8 mouse cellular contexts compared by ENCODE assay signal in genomic region chr6:118455042-118455631, GRCm38 (mm10). TPM values are rescaled to one million over a fixed set of nuclear protein-coding genes. Genes with fewer than 3 reads are reported as not detected.
DNase-seq lines count a peak whose midpoint lies in the region; ATAC-seq and TF ChIP-seq lines count a peak whose summit lies in the region.

Gene Zfp248 (minus strand): TSS chr6:118455528.

- 1% methylated on average over 43 of the region's 43 CpGs for WGBS in embryonic facial prominence, embryonic 10.5 days
- under 1% methylated on average over 43 of the region's 43 CpGs for WGBS in intestine, postnatal 0 days
- WGBS in midbrain, embryonic 11.5 days = under 1% methylated on average over 43 of the region's 43 CpGs

- H3K9me3 ChIP-seq in embryonic facial prominence, embryonic 10.5 days = no peaks in the 10 kb centered on the region
- no peaks in the 10 kb centered on the region for H3K9me3 ChIP-seq in intestine, postnatal 0 days (ENCODE audit: control insufficient read depth)
- H3K9me3 ChIP-seq in midbrain, embryonic 11.5 days (ENCODE audit: control insufficient read depth, low read length) = no peaks in the 10 kb centered on the region

- no peaks in the 10 kb centered on the region for H3K27me3 ChIP-seq in embryonic facial prominence, embryonic 10.5 days (replicated peaks; ENCODE audit: low read depth, poor library complexity, severe bottlenecking)
- no peaks in the 10 kb centered on the region for H3K27me3 ChIP-seq in intestine, postnatal 0 days (replicated peaks; ENCODE audit: control insufficient read depth, insufficient read depth, low read length)
- H3K27me3 ChIP-seq in midbrain, embryonic 11.5 days (ENCODE audit: control insufficient read depth, insufficient read depth, low read length) = no peaks in the 10 kb centered on the region

- peak; percentile 94 for DNase-seq in adrenal gland, postnatal 14 days
- peak; percentile 93 for DNase-seq in embryonic facial prominence, embryonic 10.5 days (ENCODE audit: low spot score)
- DNase-seq in left cerebral cortex, postnatal 4 days = peak; percentile 94
- DNase-seq in midbrain, embryonic 11.5 days (ENCODE audit: low spot score, missing footprints) = peak; percentile 99
- peak; percentile 93 for DNase-seq in right cerebral cortex, postnatal 4 days
- DNase-seq in yolk sac, embryonic 10.5 days (ENCODE audit: low spot score) = peak; percentile 89

- H3K9ac ChIP-seq in intestine, postnatal 0 days (ENCODE audit: low read depth, low read length) = peak within 1 kb of the TSS; percentile 71
- peak within 1 kb of the TSS; percentile 88 for H3K9ac ChIP-seq in midbrain, embryonic 11.5 days (ENCODE audit: low read length)

- intact Hi-C loops in left cerebral cortex, postnatal 4 days (cut with DNase I) = no loop called here

- peaks cover 21% of the 10 kb centered on the region for H3K36me3 ChIP-seq in embryonic facial prominence, embryonic 10.5 days (replicated peaks)
- H3K36me3 ChIP-seq in intestine, postnatal 0 days (ENCODE audit: control insufficient read depth, insufficient read depth) = no peaks in the 10 kb centered on the region
- no peaks in the 10 kb centered on the region for H3K36me3 ChIP-seq in midbrain, embryonic 11.5 days (ENCODE audit: control insufficient read depth, insufficient read depth, low read length)

- peak; percentile 99 for ATAC-seq in granulocyte monocyte progenitor cell, adult 5-6 weeks (replicated peaks; ENCODE audit: poor library complexity, severe bottlenecking)
- ATAC-seq in intestine, postnatal 0 days = peak; percentile 90
- peak; percentile 98 for ATAC-seq in midbrain, embryonic 11.5 days (ENCODE audit: low FRiP score)

- H3K4me1 ChIP-seq in embryonic facial prominence, embryonic 10.5 days = peaks cover 13% of the 10 kb centered on the region
- 0 out of 2 replicates have a peak, but pooled peaks cover 4% of the 10 kb centered on the region for H3K4me1 ChIP-seq in intestine, postnatal 0 days (replicated peaks; ENCODE audit: control insufficient read depth, insufficient read depth, low read length)
- H3K4me1 ChIP-seq in midbrain, embryonic 11.5 days (ENCODE audit: control insufficient read depth, insufficient read depth, low read length) = peaks cover 3% of the 10 kb centered on the region; the same call in 1 of the 2 replicates

- H3K27ac ChIP-seq in embryonic facial prominence, embryonic 10.5 days (replicated peaks) = peak within 1 kb of the TSS; percentile 96
- H3K27ac ChIP-seq in intestine, postnatal 0 days (ENCODE audit: low read depth, low read length) = peak within 1 kb of the TSS; percentile 73
- peak within 1 kb of the TSS; percentile 92 for H3K27ac ChIP-seq in midbrain, embryonic 11.5 days (ENCODE audit: low read depth, low read length)

- peak within 1 kb of the TSS; percentile 87 for H3K4me3 ChIP-seq in embryonic facial prominence, embryonic 10.5 days
- H3K4me3 ChIP-seq in intestine, postnatal 0 days (ENCODE audit: low read depth, low read length) = peak within 1 kb of the TSS; percentile 70
- H3K4me3 ChIP-seq in midbrain, embryonic 11.5 days (ENCODE audit: low read depth, low read length) = peak within 1 kb of the TSS; percentile 71

- peak within 1 kb of the TSS; percentile 92 for H3K4me2 ChIP-seq in intestine, postnatal 0 days (replicated peaks; ENCODE audit: low read depth)
- H3K4me2 ChIP-seq in midbrain, embryonic 11.5 days = peak within 1 kb of the TSS; percentile 79

- TF ChIP-seq CTCF in intestine, postnatal 0 days (IDR thresholded peaks at IDR 0.05; ENCODE audit: low read depth) = peak; percentile 71

RNA-seq across cellular contexts. Expression of gene Zfp248, which starts in this region (rescaled TPM):
- total RNA-seq in adrenal gland, postnatal 14 days (2021) = 3.2 and 3.5 TPM in 2 replicates
- 12.2 and 13.7 TPM in 2 replicates for polyA plus RNA-seq in embryonic facial prominence, embryonic 10.5 days (2016; fragmentation: Nextera tagmentation; extraction: Ambion mirVana)
- total RNA-seq in granulocyte monocyte progenitor cell, adult 5-6 weeks (2014; fragmentation: Nextera tagmentation) = 3.5 and 5.4 TPM in 2 replicates
- 0.56 and 0.93 TPM in 2 replicates for total RNA-seq in granulocyte monocyte progenitor cell, adult 5-6 weeks (2017)
- polyA plus RNA-seq in intestine, postnatal 0 days (2015; fragmentation: Nextera tagmentation; extraction: Ambion mirVana) = 1.2 TPM in 2 replicates
- total RNA-seq in left cerebral cortex, postnatal 4 days (2021) = 10 to 100 TPM; 17.3 to 18.4 TPM
- polyA plus RNA-seq in midbrain, embryonic 11.5 days (2014; fragmentation: Nextera tagmentation; extraction: Ambion mirVana) = 11.8 and 12.1 TPM in 2 replicates

Comparison
In these comparisons a context has a peak if more than half of its experiments do, and no peak if none do; other contexts are left out.
1. Peak in every context shown above with its lines: DNase-seq, ATAC-seq, H3K4me3 ChIP-seq and H3K27ac ChIP-seq.